Mouse (Mus musculus) liver, embryonic 12.5 days (tissue): ENCODE data around the gene Sowaha. TPM values are rescaled to one million over a fixed set of nuclear protein-coding genes. Genes with fewer than 3 reads are reported as not detected.

Source experiments
- ATAC-seq: fragments of 200-750 bp; cut with Nextera tagmentation; 2 replicates; pipeline ENCODE4 v1.8.0; 2017; ENCODE audit warnings: moderate number of reproducible peaks, mild to moderate bottlenecking, moderate library complexity
- H3K27ac ChIP-seq: fragments of 300-500 bp; sonication (generic); 2 replicates; pipeline ENCODE4 v1.5.1; 2016; ENCODE audit warnings: mild to moderate bottlenecking
- H3K27me3 ChIP-seq: fragments of 300-500 bp; sonication (generic); replicated peaks from 2 replicates; pipeline ENCODE4 v1.6.1; 2016; ENCODE audit warnings: mild to moderate bottlenecking, moderate library complexity
- H3K36me3 ChIP-seq: fragments of 300-500 bp; sonication (generic); 2 replicates; pipeline ENCODE4 v1.6.1; 2016; ENCODE audit warnings: mild to moderate bottlenecking, moderate library complexity
- H3K4me1 ChIP-seq: fragments of 300-500 bp; sonication (generic); 2 replicates; pipeline ENCODE4 v1.6.1; 2016
- H3K4me2 ChIP-seq: fragments of 300-500 bp; sonication (generic); 2 replicates; pipeline ENCODE4 v1.6.1; 2016; ENCODE audit warnings: mild to moderate bottlenecking, moderate library complexity
- H3K4me3 ChIP-seq: fragments of 300-500 bp; sonication (generic); 2 replicates; pipeline ENCODE4 v1.5.1; 2016; ENCODE audit warnings: mild to moderate bottlenecking, moderate library complexity
- H3K9ac ChIP-seq: fragments of 300-500 bp; sonication (generic); 2 replicates; pipeline ENCODE4 v1.6.1; 2016; ENCODE audit warnings: mild to moderate bottlenecking, moderate library complexity
- H3K9me3 ChIP-seq: fragments of 300-500 bp; sonication (generic); replicated peaks from 2 replicates; pipeline ENCODE4 v1.6.1; 2016; ENCODE audit warnings: mild to moderate bottlenecking, moderate library complexity
- WGBS: fragments of 180-500 bp; shearing (Covaris S2); methylation state at CpG from one replicate; pipeline ENCODE4 v1.1.7; 2016; ENCODE audit not compliant: insufficient replicate concordance; 5-methylcytosine and 5-hydroxymethylcytosine counted together
- polyA plus RNA-seq: library from polyadenylated mRNA; unstranded; fragments of >200 nt; fragmentation: Nextera tagmentation; extraction: Ambion mirVana; gene quantifications from 2 replicates; pipeline ENCODE4 v1.2.1, GENCODE M21; 2016

Gene Sowaha
- polyA plus RNA-seq, 1 experiment from 2014 or later, result 9.8 TPM

DNA sequence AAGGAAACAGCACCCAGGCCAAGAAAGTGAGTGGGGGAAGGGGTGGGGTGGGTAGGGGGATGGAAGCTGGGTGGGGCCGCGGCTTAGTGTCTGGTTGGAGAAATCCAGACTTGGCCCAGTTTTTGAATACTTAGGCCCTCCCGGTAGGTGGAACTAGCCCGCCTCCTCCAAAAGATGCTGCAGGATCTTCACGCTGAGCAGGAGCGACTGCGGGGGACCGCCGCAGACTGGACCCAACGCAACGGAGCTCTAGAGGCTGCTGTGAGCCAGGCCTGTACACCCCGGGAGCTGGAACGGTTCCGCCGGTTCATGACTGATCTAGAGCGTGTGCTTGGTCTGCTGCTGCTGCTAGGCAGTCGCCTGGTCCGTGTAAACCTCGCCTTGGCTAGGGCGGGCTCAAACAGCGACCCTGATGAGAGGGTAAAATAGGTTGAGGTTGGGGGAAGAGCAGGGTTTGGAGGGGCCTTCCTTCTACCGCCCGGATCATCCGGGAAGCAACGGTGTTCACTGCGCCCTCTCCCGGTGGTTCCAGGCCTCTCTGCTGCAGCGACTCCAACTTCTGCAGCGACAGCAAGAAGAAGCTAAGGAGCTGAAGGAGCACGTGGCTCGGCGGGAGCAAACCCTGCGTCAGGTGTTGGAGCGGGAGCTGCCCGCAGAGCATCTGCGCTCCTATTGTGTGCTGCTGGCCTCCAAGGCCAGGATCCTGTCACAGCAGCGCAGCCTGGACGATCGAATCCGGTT lies 13.7 kb downstream of the Sowaha start:
- Histone ChIP-seq H3K27me3 (peaks cover 99% of the 10 kb centered on the region), H3K36me3 (no peaks in the 10 kb centered on the region), H3K27ac (no peak overlapping the region), H3K4me2 (peak overlapping the region; percentile 60), H3K4me1 (peaks cover 44% of the 10 kb centered on the region), H3K9ac (no peak overlapping the region), H3K4me3 (peak overlapping the region; percentile 19; the same call in 1 of the 2 replicates), H3K9me3 (no peaks in the 10 kb centered on the region)
- ATAC-seq, result peak; percentile 21; the same call in 1 of the 2 replicates
- WGBS, result 8% methylated on average over 40 of the region's 40 CpGs

DNA sequence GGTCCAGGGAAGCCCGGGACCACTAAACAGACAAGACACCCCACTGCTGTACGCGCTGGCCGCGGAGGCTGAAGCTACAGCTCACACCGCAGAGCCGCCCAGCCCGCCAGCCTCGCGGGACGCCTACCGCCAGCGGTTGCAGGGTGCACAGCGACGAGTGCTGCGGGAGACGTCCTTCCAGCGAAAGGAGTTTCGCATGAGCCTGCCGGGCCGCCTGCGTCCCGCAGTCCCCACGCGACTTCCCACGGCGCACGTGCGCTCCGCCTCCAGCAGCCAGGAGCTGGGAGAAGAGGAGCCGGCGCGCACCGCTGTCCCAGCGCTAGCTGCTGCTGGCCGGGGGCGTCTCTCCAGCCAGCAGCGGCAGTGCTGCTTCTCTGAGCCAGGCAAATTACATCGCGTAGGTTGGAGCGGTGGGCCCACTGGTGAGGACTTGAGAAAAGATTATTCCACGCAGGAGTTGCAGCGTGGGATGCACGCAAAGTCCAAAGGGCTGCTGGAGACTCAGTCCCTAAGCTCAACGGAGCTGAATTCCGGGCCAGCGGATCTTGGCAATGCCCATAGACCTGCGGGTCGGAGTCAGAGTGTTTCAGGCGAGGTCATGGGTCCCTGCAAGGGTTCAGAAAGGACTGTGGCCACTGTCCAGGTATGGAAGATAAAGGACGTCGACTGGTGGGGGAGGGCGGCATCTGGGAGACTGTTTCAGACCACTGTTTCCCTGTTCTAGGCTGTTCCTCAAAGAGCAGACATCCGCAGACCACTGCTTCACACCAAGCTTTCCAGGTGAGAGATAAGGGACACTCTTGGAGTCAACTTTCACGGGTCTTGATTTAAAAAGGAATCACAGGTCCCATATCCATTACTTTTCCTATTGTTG lies 16.3 kb downstream of the Sowaha start:
- Histone ChIP-seq H3K4me3 (peak overlapping the region; percentile 48), H3K9me3 (no peaks in the 10 kb centered on the region), H3K36me3 (no peaks in the 10 kb centered on the region), H3K4me1 (peaks cover 42% of the 10 kb centered on the region), H3K27me3 (peaks cover 96% of the 10 kb centered on the region), H3K4me2 (peak overlapping the region; percentile 72), H3K27ac (no peak overlapping the region), H3K9ac (peak overlapping the region; percentile 45; the same call in 1 of the 2 replicates)
- 6% methylated on average over 55 of the region's 55 CpGs for WGBS
- no peak for ATAC-seq

DNA sequence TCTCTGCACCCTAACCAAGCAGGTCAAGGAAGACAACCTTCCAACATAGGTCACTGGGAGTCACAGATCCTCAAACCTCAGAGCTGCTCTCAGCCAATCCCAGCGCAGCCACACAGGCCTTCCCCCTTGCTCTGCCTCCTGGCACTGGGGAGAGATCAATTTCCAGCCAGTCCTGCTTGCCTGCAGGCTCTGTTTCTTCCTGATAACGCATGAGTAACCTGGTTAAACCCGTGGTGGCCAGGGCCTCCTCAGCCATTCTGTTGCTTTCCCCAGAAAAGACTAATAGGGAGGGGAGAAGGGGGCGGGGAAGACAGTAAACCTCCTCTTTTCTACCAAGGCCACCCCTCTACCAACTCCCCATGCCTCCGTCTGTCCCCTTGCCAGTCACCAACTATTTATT lies 18.3 kb downstream of the Sowaha start:
- Histone ChIP-seq H3K9ac (no peak overlapping the region), H3K27ac (no peak overlapping the region), H3K4me1 (peaks cover 47% of the 10 kb centered on the region), H3K4me2 (no peak overlapping the region), H3K9me3 (no peaks in the 10 kb centered on the region), H3K27me3 (peaks cover 96% of the 10 kb centered on the region), H3K4me3 (no peak overlapping the region), H3K36me3 (no peaks in the 10 kb centered on the region)
- peak; percentile 45; the same call in 1 of the 2 replicates for ATAC-seq
- WGBS, result 17% methylated on average over 5 of the region's 5 CpGs

DNA sequence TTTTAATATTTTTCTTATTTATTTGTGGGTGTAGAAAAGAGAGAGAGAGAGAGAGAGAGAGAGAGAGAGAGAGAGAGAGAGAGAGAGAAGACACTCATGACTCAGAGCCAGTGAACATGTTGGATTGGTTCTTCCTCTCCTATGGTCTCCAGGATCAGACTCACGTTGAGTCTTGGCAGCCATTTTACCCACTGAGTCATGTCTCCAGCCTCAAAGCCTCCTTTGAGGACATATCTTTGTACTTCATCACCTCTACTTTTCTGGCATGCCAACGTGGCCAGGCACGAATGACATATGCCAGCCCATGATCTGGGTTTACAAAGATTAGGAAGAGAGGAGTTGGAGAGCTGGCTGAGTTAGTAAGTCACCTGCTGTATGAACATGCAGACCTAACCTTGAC lies 19.9 kb downstream of the Sowaha start:
- no peaks in the 10 kb centered on the region for H3K9me3 ChIP-seq

DNA sequence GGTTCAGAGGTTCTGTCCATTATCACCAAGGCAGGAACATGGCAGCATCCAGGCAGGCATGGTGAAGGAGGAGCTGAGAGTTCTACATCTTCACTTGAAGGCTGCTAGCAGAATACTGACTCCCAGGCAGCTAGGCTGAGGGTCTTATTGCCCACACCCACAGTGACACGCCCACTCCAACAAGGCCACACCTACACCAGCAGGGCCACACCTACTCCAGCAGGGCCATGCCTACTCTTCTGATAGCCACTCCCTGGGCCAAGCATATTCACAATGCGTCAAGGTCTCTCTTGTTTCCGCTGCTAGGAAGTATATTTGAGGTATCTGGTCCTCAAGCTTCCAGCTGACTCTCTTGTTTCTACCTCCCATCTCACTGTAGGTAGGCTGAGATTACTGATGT lies 21.1 kb downstream of the Sowaha start:
- H3K27ac ChIP-seq, result no peak overlapping the region
- peaks cover 94% of the 10 kb centered on the region for H3K27me3 ChIP-seq
- 50% methylated on average over 3 of the region's 3 CpGs for WGBS

More for the DNA sequence above, 19.9 kb downstream of the Sowaha start:
- H3K9ac ChIP-seq, result no peak overlapping the region
- WGBS, result 66% methylated on average over 3 of the region's 3 CpGs
- H3K4me3 ChIP-seq, result no peak overlapping the region
- H3K36me3 ChIP-seq, result no peaks in the 10 kb centered on the region
- no peak for ATAC-seq
- H3K27ac ChIP-seq, result no peak overlapping the region
- H3K27me3 ChIP-seq, result peaks cover 96% of the 10 kb centered on the region
- no peak overlapping the region for H3K4me2 ChIP-seq
- H3K4me1 ChIP-seq, result peaks cover 45% of the 10 kb centered on the region

DNA sequence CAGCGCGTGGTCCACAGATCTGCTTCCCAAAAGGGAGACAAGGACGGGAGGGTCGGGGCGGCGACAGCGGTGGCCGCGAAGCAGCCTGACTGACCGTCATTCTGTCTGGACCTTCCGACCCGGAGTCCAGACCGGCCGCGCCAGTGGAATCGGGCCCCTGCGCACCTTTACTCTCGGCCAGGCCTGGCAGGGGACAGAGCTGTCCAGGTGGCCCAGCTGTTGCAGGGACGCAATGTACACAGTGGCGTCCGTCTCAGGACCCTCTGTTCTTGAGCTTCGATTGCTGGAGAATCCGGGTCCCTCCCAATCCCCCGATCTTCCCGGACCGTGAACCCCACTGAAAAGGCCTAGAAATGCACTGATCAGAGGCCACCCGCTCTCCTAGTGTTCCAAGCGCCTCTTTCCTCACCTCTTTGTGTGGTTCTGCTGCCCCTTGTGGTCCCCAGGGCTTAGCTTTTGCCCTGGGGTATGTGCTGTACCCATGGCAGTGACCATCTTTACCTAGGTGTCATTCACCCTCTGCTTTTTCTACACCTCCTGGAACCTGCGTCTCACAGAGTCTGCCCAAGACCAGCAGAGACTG lies 22.6 kb downstream of the Sowaha start:
- Histone ChIP-seq H3K9me3 (no peaks in the 10 kb centered on the region), H3K4me1 (peaks cover 30% of the 10 kb centered on the region), H3K27ac (peak overlapping the region; percentile 38; the same call in 1 of the 2 replicates), H3K9ac (peak overlapping the region; percentile 55), H3K4me2 (peak overlapping the region; percentile 78), H3K4me3 (peak overlapping the region; percentile 58), H3K36me3 (no peaks in the 10 kb centered on the region), H3K27me3 (peaks cover 84% of the 10 kb centered on the region)
- ATAC-seq, result peak; percentile 45
- 5% methylated on average over 29 of the region's 29 CpGs for WGBS

More for the DNA sequence above, 21.1 kb downstream of the Sowaha start:
- Histone ChIP-seq H3K9ac (no peak overlapping the region), H3K9me3 (no peaks in the 10 kb centered on the region), H3K4me1 (peaks cover 45% of the 10 kb centered on the region), H3K36me3 (no peaks in the 10 kb centered on the region), H3K4me3 (no peak overlapping the region), H3K4me2 (no peak overlapping the region)
- no peak for ATAC-seq

DNA sequence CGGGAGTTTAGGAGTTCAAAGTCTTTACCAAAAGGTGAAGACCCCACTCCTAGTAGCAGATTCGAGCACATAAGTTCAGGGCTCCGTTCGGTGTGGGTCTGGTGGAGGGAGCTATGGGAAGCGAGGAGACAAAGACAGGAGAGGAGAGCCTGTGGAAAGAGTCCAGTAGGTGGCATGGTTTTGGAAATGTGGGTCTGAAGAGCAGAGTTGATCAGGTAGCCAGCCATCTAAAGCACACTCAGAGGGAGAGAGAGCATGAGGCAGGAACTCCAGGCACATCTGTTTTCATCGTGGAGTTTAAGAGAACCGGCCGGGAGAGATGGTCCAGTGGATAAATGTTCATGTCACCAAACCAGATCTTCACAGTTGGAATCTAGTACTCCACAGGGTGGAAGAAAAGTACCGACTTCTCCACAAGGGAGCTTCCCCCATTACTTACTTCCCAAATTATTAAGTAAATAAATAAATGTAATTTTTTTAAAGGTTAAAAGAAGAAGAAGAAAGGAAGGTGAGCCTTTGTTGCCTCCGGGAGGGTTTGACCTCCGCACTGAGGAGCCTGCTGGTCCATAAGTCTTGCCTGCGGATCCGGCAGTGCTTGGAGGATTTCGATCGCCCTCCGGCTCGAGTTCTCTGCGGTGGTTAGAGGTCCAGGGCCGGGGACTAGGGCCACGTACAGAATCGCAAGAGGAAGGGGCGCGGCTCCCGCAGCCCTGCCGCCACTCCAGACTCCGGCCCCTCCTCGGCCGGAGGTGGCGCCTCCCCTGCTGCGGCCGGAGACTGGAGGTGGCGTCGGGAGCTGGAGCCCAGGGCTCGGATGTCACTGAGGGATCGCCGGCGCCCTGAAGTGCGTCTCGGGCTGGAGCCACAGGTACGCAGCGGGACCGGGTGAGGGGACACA lies 23.4 kb downstream of the Sowaha start, which contains the start of the genes Gm10447 and Shroom1:
Gene Gm10447 (minus strand): TSS at position 637 of the 898 bp plus-strand sequence.
Gene Shroom1 (plus strand): TSS at position 732 of the 898 bp plus-strand sequence.
- Histone ChIP-seq H3K4me1 (peaks cover 24% of the 10 kb centered on the region), H3K36me3 (no peaks in the 10 kb centered on the region), H3K4me3 (peak within 1 kb of the TSS; percentile 58), H3K9me3 (no peaks in the 10 kb centered on the region), H3K9ac (peak within 1 kb of the TSS; percentile 55), H3K27me3 (peaks cover 84% of the 10 kb centered on the region), H3K4me2 (peak within 1 kb of the TSS; percentile 78), H3K27ac (peak within 1 kb of the TSS; percentile 38; the same call in 1 of the 2 replicates)
- peak; percentile 68 for ATAC-seq
- WGBS, result 6% methylated on average over 42 of the region's 42 CpGs

DNA sequence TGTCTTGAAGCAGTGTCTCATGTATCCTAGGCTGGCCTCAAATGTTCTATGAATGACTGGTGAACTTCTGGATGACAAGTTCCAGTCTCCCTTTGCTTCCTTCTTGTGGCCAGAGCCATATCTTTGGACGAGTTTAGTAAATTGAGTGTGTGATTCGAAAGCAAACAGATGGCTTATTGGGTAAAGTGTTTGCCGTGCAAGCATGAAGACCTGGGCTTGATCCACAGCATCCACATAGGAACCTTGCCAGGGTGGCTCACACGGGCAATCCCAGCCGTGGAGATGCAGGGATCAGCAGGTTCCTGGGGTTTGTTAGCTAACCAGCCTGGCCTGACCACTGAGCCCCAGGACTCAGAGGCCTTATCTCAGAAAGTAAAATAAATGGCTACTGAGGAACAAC lies 27.0 kb downstream of the Sowaha start:
- peaks cover 80% of the 10 kb centered on the region for H3K27me3 ChIP-seq

DNA sequence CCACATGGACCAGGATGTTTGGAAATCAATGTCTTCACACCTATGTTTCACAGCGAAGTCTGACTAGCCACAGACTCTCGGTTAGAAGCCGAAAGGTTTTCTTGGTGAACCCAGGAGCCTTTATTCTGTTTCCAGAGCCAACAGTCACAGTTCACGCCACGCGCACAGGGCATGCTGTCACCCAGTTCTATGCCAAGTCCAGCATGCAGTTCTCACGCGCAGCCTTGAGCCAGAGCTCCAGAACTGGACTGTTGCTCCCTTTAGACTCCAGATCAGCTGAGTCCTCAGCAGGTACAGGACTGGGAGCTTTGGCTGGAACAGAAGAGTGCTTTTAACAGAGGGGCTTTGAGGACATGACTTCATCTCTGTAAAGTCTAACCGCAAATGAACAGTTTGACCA lies 27.7 kb downstream of the Sowaha start:
- Histone ChIP-seq H3K9me3 (no peaks in the 10 kb centered on the region), H3K27ac (no peak overlapping the region), H3K27me3 (peaks cover 73% of the 10 kb centered on the region), H3K4me3 (no peak overlapping the region), H3K9ac (no peak overlapping the region), H3K4me1 (peaks cover 20% of the 10 kb centered on the region), H3K36me3 (no peaks in the 10 kb centered on the region), H3K4me2 (no peak overlapping the region)
- ATAC-seq, result no peak
- 86% methylated on average over 9 of the region's 9 CpGs for WGBS

More for the DNA sequence above, 27.0 kb downstream of the Sowaha start:
- Histone ChIP-seq H3K4me2 (no peak overlapping the region), H3K27ac (no peak overlapping the region), H3K4me1 (peaks cover 22% of the 10 kb centered on the region), H3K4me3 (no peak overlapping the region), H3K36me3 (no peaks in the 10 kb centered on the region), H3K9me3 (no peaks in the 10 kb centered on the region), H3K9ac (no peak overlapping the region)
- ATAC-seq, result no peak
- WGBS, result 51% methylated on average over 5 of the region's 5 CpGs

DNA sequence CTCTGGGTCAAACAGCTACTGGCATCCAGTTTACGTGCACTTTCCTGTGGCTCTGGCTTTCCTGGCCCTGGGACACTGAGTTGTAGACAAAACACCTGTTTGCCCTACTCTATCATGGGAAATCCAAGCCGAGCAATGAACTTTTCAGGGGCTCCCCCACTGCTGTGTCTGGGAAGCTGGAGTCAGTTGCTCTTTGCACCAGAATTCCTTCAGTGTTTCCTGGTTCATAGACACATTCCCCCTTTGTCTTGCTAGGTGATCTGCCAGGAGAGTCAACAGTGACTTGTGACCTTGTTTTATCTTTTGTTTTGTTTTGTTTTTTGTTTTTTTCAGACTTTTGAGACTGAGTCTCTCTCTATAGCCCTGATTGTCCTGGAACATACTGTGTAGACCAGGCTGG lies 28.7 kb downstream of the Sowaha start:
- Histone ChIP-seq H3K4me3 (no peak overlapping the region), H3K27ac (no peak overlapping the region), H3K4me2 (no peak overlapping the region), H3K4me1 (peaks cover 9% of the 10 kb centered on the region; the same call in 1 of the 2 replicates), H3K9ac (no peak overlapping the region), H3K36me3 (no peaks in the 10 kb centered on the region), H3K9me3 (no peaks in the 10 kb centered on the region), H3K27me3 (peaks cover 63% of the 10 kb centered on the region)
- 45% methylated on average over 2 of the region's 2 CpGs for WGBS
- ATAC-seq, result no peak
